Mouse (Mus musculus) lung, embryonic 15.5 days (tissue): ENCODE measurements at regions not wholly inside any gene's neighbourhood (a gene's known extent, or its start where the extent isn't known, plus 50 kb on each side); places are given as distances from the start of the nearest gene placed in this dataset.

ENCODE experiments used
- ATAC-seq: fragments of 200-750 bp; cut with Nextera tagmentation; 2 replicates; pipeline ENCODE4 v1.8.0; 2017; ENCODE audit warnings: moderate number of reproducible peaks, borderline replicate concordance; ENCODE audit not compliant: low FRiP score, low TSS enrichment; ENCODE audit errors: extremely low read depth
- H3K27ac ChIP-seq: fragments of 300-500 bp; sonication (generic); 2 replicates; pipeline ENCODE4 v1.5.1; 2015; ENCODE audit warnings: moderate library complexity, mild to moderate bottlenecking, inconsistent platforms
- H3K27me3 ChIP-seq: fragments of 300-500 bp; sonication (generic); 2 replicates; pipeline ENCODE4 v1.6.1; 2015; ENCODE audit warnings: inconsistent platforms
- H3K36me3 ChIP-seq: fragments of 300-500 bp; sonication (generic); 2 replicates; pipeline ENCODE4 v1.6.1; 2015; ENCODE audit warnings: inconsistent platforms
- H3K4me1 ChIP-seq: fragments of 300-500 bp; sonication (generic); 2 replicates; pipeline ENCODE4 v1.6.1; 2015; ENCODE audit warnings: inconsistent platforms
- H3K4me2 ChIP-seq: fragments of 300-500 bp; sonication (generic); 2 replicates; pipeline ENCODE4 v1.6.1; 2015; ENCODE audit warnings: inconsistent platforms, mild to moderate bottlenecking, moderate library complexity
- H3K4me3 ChIP-seq: fragments of 300-500 bp; sonication (generic); 2 replicates; pipeline ENCODE4 v1.5.1; 2015; ENCODE audit warnings: mild to moderate bottlenecking, inconsistent platforms
- H3K9ac ChIP-seq: fragments of 300-500 bp; sonication (generic); 2 replicates; pipeline ENCODE4 v1.6.1; 2015; ENCODE audit warnings: inconsistent platforms
- H3K9me3 ChIP-seq: fragments of 300-500 bp; sonication (generic); 2 replicates; pipeline ENCODE4 v1.6.1; 2016; ENCODE audit warnings: inconsistent platforms
- WGBS: fragments of 180-500 bp; shearing (Covaris S2); methylation state at CpG from one replicate; pipeline ENCODE4 v1.1.7; 2015; 5-methylcytosine and 5-hydroxymethylcytosine counted together

GRCm38 (mm10) chr12:96453374-96453773 is 761.3 kb downstream of the Flrt2 start:
- no peaks in the 10 kb centered on the region for H3K27me3 ChIP-seq
- H3K4me1 ChIP-seq = no peaks in the 10 kb centered on the region
- no peaks in the 10 kb centered on the region for H3K36me3 ChIP-seq
- H3K4me2 ChIP-seq = no peak overlapping the region
- H3K4me3 ChIP-seq = no peak overlapping the region
- H3K9me3 ChIP-seq = no peaks in the 10 kb centered on the region
- WGBS = 28% methylated on average over 3 of the region's 3 CpGs
- H3K9ac ChIP-seq = no peak overlapping the region
- ATAC-seq = peak; percentile 70; the same call in 1 of the 2 replicates
- H3K27ac ChIP-seq = no peak overlapping the region

GRCm38 (mm10) chr12:96476344-96476743 is 784.3 kb downstream of the Flrt2 start:
- WGBS = 21% methylated on average over 3 of the region's 3 CpGs

GRCm38 (mm10) chr12:96488448-96488960 is 796.5 kb downstream of the Flrt2 start:
- H3K27me3 ChIP-seq = no peaks in the 10 kb centered on the region
- no peaks in the 10 kb centered on the region for H3K36me3 ChIP-seq
- H3K4me1 ChIP-seq = no peaks in the 10 kb centered on the region
- WGBS = 69% methylated on average over 1 of the region's 1 CpGs
- no peak overlapping the region for H3K4me2 ChIP-seq
- H3K9ac ChIP-seq = no peak overlapping the region
- H3K4me3 ChIP-seq = no peak overlapping the region
- ATAC-seq = no peak
- no peak overlapping the region for H3K27ac ChIP-seq
- no peaks in the 10 kb centered on the region for H3K9me3 ChIP-seq

More at GRCm38 (mm10) chr12:96476344-96476743, 784.3 kb downstream of the Flrt2 start:
- Histone ChIP-seq H3K4me3 (no peak overlapping the region), H3K4me1 (no peaks in the 10 kb centered on the region), H3K36me3 (no peaks in the 10 kb centered on the region), H3K27ac (no peak overlapping the region), H3K9ac (no peak overlapping the region), H3K4me2 (no peak overlapping the region), H3K27me3 (no peaks in the 10 kb centered on the region), H3K9me3 (no peaks in the 10 kb centered on the region)
- no peak for ATAC-seq

GRCm38 (mm10) chr12:96509658-96510057 is 817.6 kb downstream of the Flrt2 start:
- no peak overlapping the region for H3K27ac ChIP-seq
- no peak overlapping the region for H3K4me2 ChIP-seq
- H3K9me3 ChIP-seq = no peaks in the 10 kb centered on the region
- ATAC-seq = no peak
- no peak overlapping the region for H3K9ac ChIP-seq
- H3K4me1 ChIP-seq = no peaks in the 10 kb centered on the region
- 88% methylated on average over 1 of the region's 1 CpGs for WGBS
- H3K27me3 ChIP-seq = no peaks in the 10 kb centered on the region
- no peaks in the 10 kb centered on the region for H3K36me3 ChIP-seq
- no peak overlapping the region for H3K4me3 ChIP-seq

GRCm38 (mm10) chr12:96558824-96559223 is 866.8 kb downstream of the Flrt2 start:
- 69% methylated on average over 1 of the region's 1 CpGs for WGBS
- Histone ChIP-seq H3K27ac (no peak overlapping the region), H3K4me1 (no peaks in the 10 kb centered on the region), H3K4me2 (no peak overlapping the region), H3K9ac (no peak overlapping the region), H3K27me3 (no peaks in the 10 kb centered on the region), H3K4me3 (no peak overlapping the region), H3K36me3 (no peaks in the 10 kb centered on the region), H3K9me3 (no peaks in the 10 kb centered on the region)
- no peak for ATAC-seq

- WGBS = 42% methylated on average over 3 of the region's 3 CpGs
- no peaks in the 10 kb centered on the region for H3K27me3 ChIP-seq
- no peaks in the 10 kb centered on the region for H3K9me3 ChIP-seq
- H3K4me2 ChIP-seq = no peak overlapping the region
- no peak for ATAC-seq
- no peaks in the 10 kb centered on the region for H3K36me3 ChIP-seq
- no peak overlapping the region for H3K9ac ChIP-seq
- no peaks in the 10 kb centered on the region for H3K4me1 ChIP-seq
- H3K27ac ChIP-seq = no peak overlapping the region
- H3K4me3 ChIP-seq = no peak overlapping the region
These were observed 902.8 kb downstream of the Flrt2 start for GRCm38 (mm10) chr12:96594845-96595244.

- H3K36me3 ChIP-seq = no peaks in the 10 kb centered on the region
- H3K4me2 ChIP-seq = no peak overlapping the region
- H3K27me3 ChIP-seq = no peaks in the 10 kb centered on the region
- no peaks in the 10 kb centered on the region for H3K4me1 ChIP-seq
- no peak overlapping the region for H3K9ac ChIP-seq
- 76% methylated on average over 2 of the region's 2 CpGs for WGBS
- no peak overlapping the region for H3K4me3 ChIP-seq
- no peaks in the 10 kb centered on the region for H3K9me3 ChIP-seq
- H3K27ac ChIP-seq = no peak overlapping the region
- ATAC-seq = no peak
These were observed 923.1 kb downstream of the Flrt2 start for GRCm38 (mm10) chr12:96615134-96615533.

GRCm38 (mm10) chr12:96615850-96616249 is 923.8 kb downstream of the Flrt2 start:
- no peaks in the 10 kb centered on the region for H3K9me3 ChIP-seq
- H3K4me3 ChIP-seq = no peak overlapping the region
- H3K27me3 ChIP-seq = no peaks in the 10 kb centered on the region
- H3K27ac ChIP-seq = no peak overlapping the region
- no peaks in the 10 kb centered on the region for H3K36me3 ChIP-seq
- no peak for ATAC-seq
- H3K9ac ChIP-seq = no peak overlapping the region
- no peak overlapping the region for H3K4me2 ChIP-seq
- H3K4me1 ChIP-seq = no peaks in the 10 kb centered on the region
- 64% methylated on average over 4 of the region's 4 CpGs for WGBS

- ATAC-seq = no peak
- no peaks in the 10 kb centered on the region for H3K36me3 ChIP-seq
- H3K4me1 ChIP-seq = no peaks in the 10 kb centered on the region
- WGBS = 89% methylated on average over 2 of the region's 2 CpGs
- no peak overlapping the region for H3K4me3 ChIP-seq
- H3K4me2 ChIP-seq = no peak overlapping the region
- no peak overlapping the region for H3K9ac ChIP-seq
- H3K27ac ChIP-seq = no peak overlapping the region
- H3K9me3 ChIP-seq = no peaks in the 10 kb centered on the region
- H3K27me3 ChIP-seq = no peaks in the 10 kb centered on the region
These were observed 925.2 kb downstream of the Flrt2 start for GRCm38 (mm10) chr12:96617226-96617625.
